Mouse (Mus musculus): ENCODE data around the gene Slc16a12.
A peak's percentile ranks its signal among the peaks of the same experiment; 100 is the strongest.
"Not testable (repeated sequence)": the region's sequence is repeated elsewhere in the genome, so short reads cannot be mapped to it uniquely, and the experiment has no call there.

Gene Slc16a12

GRCm38 (mm10) chr19:34746688-34747504 lies at the start of gene Slc16a12:
Gene Slc16a12, minus strand, starts transcription at chr19:34747289.
- DNase-seq, result peak; percentile 7 to 16

DNA sequence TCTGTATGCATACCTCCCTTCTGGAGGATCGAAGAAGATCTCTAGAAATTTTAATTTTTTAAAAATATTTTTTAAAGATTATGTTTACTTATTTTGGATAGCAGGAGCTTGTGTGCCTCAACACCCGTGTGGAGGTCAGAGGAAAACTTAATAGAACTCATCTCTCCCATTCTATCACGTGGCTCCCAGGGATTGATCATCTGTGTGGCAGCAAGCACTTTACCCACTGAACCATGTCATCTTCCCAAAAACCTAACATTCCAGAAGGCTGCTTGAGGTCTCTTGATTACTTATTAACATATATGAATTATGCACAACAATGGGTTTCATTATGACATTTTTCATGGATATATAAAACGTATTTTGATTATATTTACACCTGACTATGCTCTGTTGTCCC lies 49.3 kb upstream of the Slc16a12 start:
- no peak for DNase-seq

GRCm38 (mm10) chr19:34782491-34782890 lies 35.4 kb upstream of the Slc16a12 start:
- DNase-seq, result no peak

GRCm38 (mm10) chr19:34778993-34779392 lies 31.9 kb upstream of the Slc16a12 start:
- no peak for DNase-seq

- no peak for DNase-seq
These were observed 31.0 kb upstream of the Slc16a12 start for GRCm38 (mm10) chr19:34778098-34778497.

GRCm38 (mm10) chr19:34772775-34773174 lies 25.7 kb upstream of the Slc16a12 start:
- DNase-seq, result peak; percentile 65 to 69

GRCm38 (mm10) chr19:34770764-34771163 lies 23.7 kb upstream of the Slc16a12 start:
- no peak for DNase-seq

- no peak for DNase-seq
These were observed 11.7 kb upstream of the Slc16a12 start for GRCm38 (mm10) chr19:34758754-34759153.

GRCm38 (mm10) chr19:34756561-34757240 lies 9.6 kb upstream of the Slc16a12 start:
- DNase-seq, result no peak

DNA sequence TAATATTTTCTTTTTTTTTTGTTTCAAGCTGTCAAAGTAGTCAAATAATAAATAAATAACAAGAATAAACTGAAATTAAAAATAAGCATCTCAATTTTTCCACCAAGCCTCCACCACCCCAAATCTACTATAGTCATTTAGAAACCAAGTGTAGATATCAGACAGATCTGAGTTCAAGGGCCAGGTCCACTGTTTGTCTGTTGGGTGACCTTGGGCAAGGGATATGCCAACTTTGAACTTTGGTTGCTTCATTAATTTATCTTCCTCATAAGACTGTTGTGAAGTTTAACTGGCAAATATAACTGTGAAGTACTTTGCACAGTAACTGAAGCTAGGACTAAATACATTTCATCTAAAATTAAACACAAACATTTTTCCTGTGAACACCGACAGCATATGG lies 8.6 kb upstream of the Slc16a12 start:
- no peak for DNase-seq

GRCm38 (mm10) chr19:34753243-34753642 lies 6.2 kb upstream of the Slc16a12 start:
- no peak for DNase-seq

DNA sequence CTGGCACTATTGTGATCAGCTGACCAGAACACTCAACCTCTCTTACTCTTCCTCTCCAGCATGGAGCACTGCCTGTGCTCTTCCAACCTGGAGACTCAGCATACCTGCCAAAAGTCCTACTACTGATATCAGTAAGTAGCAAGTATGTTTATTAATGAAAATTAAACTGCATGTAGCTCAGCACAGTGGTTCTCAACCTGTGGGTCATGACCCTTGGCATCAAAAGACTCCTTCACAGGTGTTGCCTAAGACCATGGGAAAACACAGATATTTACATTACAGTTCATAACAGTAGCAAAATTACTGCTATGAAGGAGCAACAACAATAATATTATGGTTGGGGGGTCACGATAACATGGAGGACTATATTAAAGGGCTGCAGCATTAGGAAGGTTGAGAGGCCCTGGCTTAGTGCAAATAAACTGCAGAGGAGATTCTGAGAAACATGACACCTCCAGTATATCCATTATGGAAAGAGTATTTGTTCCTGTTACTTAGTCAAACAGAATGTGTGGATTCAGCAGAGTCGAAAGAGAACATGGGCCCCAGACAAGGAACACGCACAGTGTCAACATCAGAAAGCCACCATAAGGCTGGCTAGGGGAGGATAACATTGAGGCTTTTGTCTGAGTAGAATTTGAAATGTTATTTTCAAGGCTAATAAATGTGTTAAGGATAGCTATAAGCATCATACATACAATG lies 5.5 kb upstream of the Slc16a12 start:
- no peak for DNase-seq

GRCm38 (mm10) chr19:34751150-34751549 lies 4.1 kb upstream of the Slc16a12 start:
- peak in 1 of 2 experiments; percentile 3 for DNase-seq

- no peak for DNase-seq
These were observed 1.9 kb upstream of the Slc16a12 start for GRCm38 (mm10) chr19:34748992-34749391.

DNA sequence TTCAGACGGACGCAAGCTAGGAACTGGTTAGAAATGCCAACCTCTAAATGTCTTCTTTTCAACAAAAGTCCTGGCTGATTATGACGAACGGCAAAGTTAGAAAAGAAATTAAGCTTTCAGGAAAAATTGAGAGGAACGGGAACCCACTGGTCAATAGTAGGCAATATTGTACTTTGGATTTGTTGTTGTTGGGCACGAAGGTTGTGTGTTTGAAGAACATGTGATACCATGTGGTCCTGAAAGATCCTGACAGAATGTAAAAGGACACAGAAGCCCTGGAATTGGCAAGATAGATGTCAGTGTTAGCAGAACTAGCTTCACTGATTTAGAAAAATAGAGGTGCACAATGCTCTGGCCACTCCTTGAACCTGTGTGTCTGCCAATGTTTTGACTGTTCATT lies 880 bp upstream of the Slc16a12 start:
- not testable (repeated sequence) for DNase-seq

DNA sequence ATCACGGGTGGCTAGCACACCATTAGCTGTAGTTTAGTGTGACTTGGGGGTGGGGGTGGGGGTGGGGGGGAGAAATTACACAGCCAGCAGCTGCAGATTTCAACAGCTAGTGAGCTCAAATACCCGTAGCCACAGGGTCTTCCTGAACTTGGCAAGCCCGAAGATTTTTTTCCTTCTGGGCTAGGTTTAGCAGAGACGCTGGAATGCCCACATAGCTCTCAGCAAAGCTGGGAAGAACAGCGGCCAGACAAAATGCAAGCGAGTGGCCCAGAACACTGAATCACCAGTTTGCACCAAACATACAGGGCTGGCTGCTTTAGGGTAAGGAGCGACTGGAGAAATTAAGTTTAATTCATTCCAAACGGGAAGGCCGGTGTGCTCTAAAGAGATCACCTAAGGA lies 888 bp downstream of the Slc16a12 start:
- DNase-seq, result no peak

- DNase-seq, result no peak
These were observed 2.1 kb downstream of the Slc16a12 start for GRCm38 (mm10) chr19:34745012-34745411.

- no peak for DNase-seq
These were observed 9.2 kb downstream of the Slc16a12 start for GRCm38 (mm10) chr19:34737916-34738315.

DNA sequence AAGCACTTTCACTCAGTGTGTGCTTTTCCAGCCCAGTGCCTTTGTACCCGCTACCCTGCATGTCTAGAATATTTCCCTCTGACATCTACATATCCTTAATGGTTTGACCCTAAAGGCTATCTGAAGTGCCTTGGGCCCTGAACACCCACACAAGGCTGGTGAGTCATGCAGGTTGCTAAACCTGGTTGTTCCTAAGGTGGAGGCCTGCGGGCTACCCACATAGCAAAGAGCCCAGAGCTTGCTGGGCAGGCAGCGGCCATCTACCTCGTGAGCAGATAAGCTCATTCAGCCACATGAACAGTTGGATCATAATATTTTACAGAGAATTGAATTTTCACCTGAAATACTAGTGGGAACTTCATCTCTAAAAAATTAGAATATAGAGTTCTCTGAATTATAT lies 11.2 kb downstream of the Slc16a12 start:
- no peak for DNase-seq

DNA sequence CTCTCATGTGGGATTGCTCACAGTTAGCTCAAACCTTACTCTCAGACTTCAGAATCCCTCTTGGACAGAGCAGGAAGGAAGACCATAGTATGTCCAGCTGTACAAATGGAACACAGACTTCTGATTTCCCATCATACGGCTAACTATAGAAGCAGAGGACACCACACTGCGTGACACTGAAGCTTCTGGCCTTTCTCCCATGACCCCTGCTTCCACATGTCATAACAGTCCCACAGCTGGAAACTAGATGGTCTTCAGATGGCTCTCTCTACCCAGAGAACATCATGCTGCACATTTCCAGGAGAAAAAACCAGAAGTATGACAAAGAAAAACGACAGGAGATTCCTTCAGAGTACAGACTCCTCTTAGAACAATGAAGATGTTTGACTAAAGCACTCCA lies 14.1 kb downstream of the Slc16a12 start:
- DNase-seq, result no peak

DNA sequence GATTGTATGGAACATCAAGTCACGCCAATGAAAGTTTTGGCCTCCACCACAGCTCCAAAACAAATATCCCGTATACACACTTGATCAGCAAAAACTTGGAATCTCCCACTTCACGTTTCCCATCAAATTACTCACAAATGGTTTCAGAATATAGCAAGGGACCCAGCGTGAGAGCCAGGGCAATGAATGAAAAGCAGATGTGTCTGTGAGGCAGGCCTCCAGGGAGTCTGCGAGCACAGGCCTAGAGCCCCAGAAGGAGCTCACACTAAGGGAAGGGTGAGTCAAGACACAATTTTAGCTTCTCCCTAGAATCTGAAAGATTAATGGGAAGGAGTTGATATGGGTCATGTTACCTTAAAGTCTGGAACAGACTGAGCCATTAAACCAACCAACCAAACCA lies 15.7 kb downstream of the Slc16a12 start:
- no peak for DNase-seq

DNA sequence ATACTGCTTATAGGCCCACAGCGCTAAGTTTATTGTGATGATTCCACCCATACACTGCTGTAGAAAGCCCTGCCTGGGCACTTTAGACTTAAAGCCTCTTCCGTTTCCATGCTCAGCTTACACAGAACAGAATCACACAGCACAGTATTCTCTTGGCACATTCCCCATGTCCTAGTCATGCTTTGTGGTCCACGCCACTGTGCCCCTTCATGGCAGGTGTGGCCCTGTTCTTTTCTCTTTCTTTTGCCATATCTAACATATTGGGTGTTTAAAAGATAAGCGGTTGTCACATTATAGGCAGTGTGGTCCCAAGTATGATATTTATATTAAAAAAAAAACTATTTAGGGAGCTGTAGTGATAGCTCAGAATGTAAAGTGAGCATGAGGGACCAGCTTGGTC lies 16.5 kb downstream of the Slc16a12 start:
- no peak for DNase-seq

- DNase-seq, result no peak
These were observed 17.6 kb downstream of the Slc16a12 start for GRCm38 (mm10) chr19:34729505-34729904.

Measured in cerebellum, postnatal 14 days (tissue).